Mouse (Mus musculus) liver, embryonic 18 days (tissue): Measurements from ENCODE around the gene Rpusd4. TPM values are rescaled to one million over a fixed set of nuclear protein-coding genes. Genes with fewer than 3 reads are reported as not detected.

Experiments
- polyA plus RNA-seq: library from polyadenylated mRNA; depleted of rRNA; stranded (reverse); fragments of >200 nt; gene quantifications from 2 replicates; pipeline ENCODE4 v1.2.3, GENCODE M21; 2012; rRNA removed

Gene Rpusd4
- polyA plus RNA-seq = 8.1 and 8.9 TPM in 2 replicates

DNA sequence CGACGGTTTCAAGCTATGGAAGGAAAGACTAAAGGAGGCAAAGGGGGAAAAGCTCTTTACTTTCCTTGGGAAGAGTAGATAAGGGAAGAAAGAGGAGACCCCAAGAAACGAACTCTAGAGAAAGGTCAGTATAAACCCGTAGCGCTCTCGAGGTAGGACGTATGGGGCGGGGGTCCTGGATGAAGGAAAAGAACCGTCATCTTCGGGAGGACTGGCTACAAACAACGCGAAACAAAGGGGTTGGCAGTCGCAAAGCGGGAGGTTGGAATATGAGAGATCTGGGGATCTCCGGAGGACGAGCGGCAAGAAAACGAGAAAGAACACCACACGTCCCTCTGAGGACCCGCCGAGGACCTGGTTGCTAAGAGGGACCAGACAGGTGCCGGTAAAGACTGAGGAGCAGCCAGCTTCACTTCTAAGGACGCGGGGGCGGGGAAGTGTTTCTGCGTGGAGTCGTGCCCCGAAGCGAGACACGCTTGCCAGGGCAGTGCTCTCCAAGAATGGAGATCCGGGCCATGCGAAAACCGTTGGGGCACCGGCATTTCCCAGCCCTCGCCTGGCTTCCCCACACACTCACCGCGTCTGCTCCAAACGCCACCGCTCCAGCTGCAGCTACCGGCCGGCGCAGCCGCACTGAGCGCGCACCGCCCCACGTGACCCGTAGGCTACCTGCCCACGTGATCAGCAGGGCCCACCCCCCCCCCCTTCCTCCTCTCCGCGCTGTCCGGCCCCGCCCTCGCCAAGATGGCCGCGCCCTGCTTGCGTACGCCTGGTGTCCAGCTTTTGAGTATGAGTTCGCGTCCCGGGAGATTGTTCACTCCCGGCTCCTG lies at the start of gene Rpusd4, which contains the start of gene Fam118b:
Rpusd4 (plus strand) TSS at position 720 of the 830 bp plus-strand sequence.
Fam118b (minus strand) TSS at position 660 of the 830 bp plus-strand sequence.

Other genes starting within 250 kb of the Rpusd4 start
- gene St3gal4, start 148.6 kb upstream of the Rpusd4 start, polyA plus RNA-seq = 5.5 and 5.7 TPM in 2 replicates
- 31.2 and 32.5 TPM in 2 replicates for gene Dcps, start 91.8 kb upstream of the Rpusd4 start, polyA plus RNA-seq
- gene Srpr, start 67.7 kb upstream of the Rpusd4 start, polyA plus RNA-seq = 49.8 and 53.1 TPM in 2 replicates
- 7.7 and 9.2 TPM in 2 replicates for gene Tirap, start 67.6 kb upstream of the Rpusd4 start, polyA plus RNA-seq
- 20.7 and 22.4 TPM in 2 replicates for gene Foxred1, start 56.8 kb upstream of the Rpusd4 start, polyA plus RNA-seq
- gene Fam118b, start 60 bp upstream of the Rpusd4 start, polyA plus RNA-seq = 5.3 and 6.5 TPM in 2 replicates
- 0.55 and 0.58 TPM in 2 replicates for gene Cdon, start 153.3 kb downstream of the Rpusd4 start, polyA plus RNA-seq